ENCODE assay signal across 11 mouse cellular contexts in genomic region chr1:92837931-92838833, GRCm38 (mm10). TPM values are rescaled to one million over a fixed set of nuclear protein-coding genes. Genes with fewer than 3 reads are reported as not detected.
DNase-seq lines count a peak whose midpoint lies in the region; ATAC-seq lines count a peak whose summit lies in the region.
"Had no signal": no experiment of that assay in that cellular context is flagged by ENCODE, and none has a peak within 500 bp of the region (broad histone marks: within the 10 kb centered on the region; RNA-seq: fewer than 3 reads in every experiment).

No protein-coding gene starts in this region.

- no peaks in the 10 kb centered on the region for H3K9me3 ChIP-seq in forebrain, embryonic 14.5 days (replicated peaks; ENCODE audit: control insufficient read depth, low read length)
- H3K9me3 ChIP-seq: neural tube, embryonic 12.5 days had no signal

- ATAC-seq in forebrain, embryonic 14.5 days: peak; percentile 47; the same call in 1 of the 2 replicates
- ATAC-seq: intestine, postnatal 0 days had no signal

- peak overlapping the region; percentile 39; the same call in 1 of the 2 replicates for H3K27ac ChIP-seq in forebrain, embryonic 14.5 days (ENCODE audit: low read depth, low read length)
- H3K27ac ChIP-seq: neural tube, embryonic 12.5 days had no signal

- intact Hi-C loops in left cerebral cortex, postnatal 4 days (cut with DNase I): loop anchor here (5.0 kb wide), 1 partner anchor 141 kb away; no protein-coding TSS in a partner anchor
- intact Hi-C loops in left cerebral cortex, postnatal 25 days (cut with DNase I): no loop called here

- DNase-seq in adrenal gland, adult 2 months: peak; percentile 58
- DNase-seq in adrenal gland, postnatal 4 days (ENCODE audit: low spot score in 2 of 2): no peak
- peak; percentile 97 for DNase-seq in left cerebral cortex, postnatal 4 days
- DNase-seq in left cerebral cortex, postnatal 25 days (ENCODE audit: low spot score in 2 of 2): no peak
- DNase-seq in forebrain, embryonic 14.5 days (ENCODE audit: low spot score): peak; percentile 79
- DNase-seq in ovary, postnatal 14 days (ENCODE audit: low spot score): peak; percentile 27
- DNase-seq in spleen, postnatal 4 days (ENCODE audit: low spot score in 2 of 2): no peak
- no peak for DNase-seq in lung, postnatal 25 days (ENCODE audit: low spot score)
- DNase-seq: lung, adult 18-20 months had no signal

- 41% methylated on average over 14 of the region's 14 CpGs for WGBS in forebrain, embryonic 14.5 days

- peaks cover 40% of the 10 kb centered on the region for H3K36me3 ChIP-seq in forebrain, embryonic 14.5 days (ENCODE audit: control insufficient read depth, insufficient read depth, low read length)

- peaks cover 48% of the 10 kb centered on the region for H3K4me1 ChIP-seq in forebrain, embryonic 14.5 days (ENCODE audit: control insufficient read depth, insufficient read depth, low read length)

- H3K4me3 ChIP-seq in forebrain, embryonic 14.5 days (ENCODE audit: low read depth, low read length): no peak overlapping the region
- H3K4me3 ChIP-seq: neural tube, embryonic 12.5 days had no signal

- H3K4me2 ChIP-seq in forebrain, embryonic 14.5 days (ENCODE audit: low read length): peak overlapping the region; percentile 11; the same call in 1 of the 2 replicates
- H3K4me2 ChIP-seq: neural tube, embryonic 12.5 days had no signal

- peak overlapping the region; percentile 22; the same call in 1 of the 2 replicates for H3K9ac ChIP-seq in forebrain, embryonic 14.5 days (ENCODE audit: low read length)
- H3K9ac ChIP-seq: neural tube, embryonic 12.5 days had no signal

- no peaks in the 10 kb centered on the region for H3K27me3 ChIP-seq in forebrain, embryonic 14.5 days (replicated peaks; ENCODE audit: control insufficient read depth, insufficient read depth, low read length)
- H3K27me3 ChIP-seq: neural tube, embryonic 12.5 days had no signal

RNA-seq across cellular contexts. Expression of gene Gpc1, which starts 6.7 kb away (rescaled TPM):
- 10 to 100 TPM; 61.7 to 84.3 TPM for total RNA-seq in adrenal gland, adult 2 months (2021)
- 43.3 and 49.8 TPM in 2 replicates for polyA plus RNA-seq in adrenal gland, adult 2 months (2012; rRNA removed)
- total RNA-seq in adrenal gland, postnatal 4 days (2021): 10 to 100 TPM; 71.4 to 73.2 TPM
- total RNA-seq in left cerebral cortex, postnatal 4 days (2021): 100 to 1,000 TPM; 160 to 188 TPM
- 10 to 100 TPM; 73.8 to 81.8 TPM for total RNA-seq in left cerebral cortex, postnatal 25 days (2021)
- 58.4 and 66.8 TPM in 2 replicates for polyA plus RNA-seq in forebrain, embryonic 14.5 days (2014; fragmentation: Nextera tagmentation; extraction: Ambion mirVana)

Comparison
In these comparisons a context has a peak if more than half of its experiments do, and no peak if none do; other contexts are left out.
1. DNase-seq: peak in adrenal gland, adult 2 months (single experiment), left cerebral cortex, postnatal 4 days (single experiment), forebrain, embryonic 14.5 days (single experiment) and ovary, postnatal 14 days (single experiment); none in adrenal gland, postnatal 4 days (0 of 2), left cerebral cortex, postnatal 25 days (0 of 2), spleen, postnatal 4 days (0 of 2) and lung, postnatal 25 days (single experiment).